Mouse (Mus musculus): ENCODE results near the gene Olfr1448. TPM values are rescaled to one million over a fixed set of nuclear protein-coding genes. Genes with fewer than 3 reads are reported as not detected.
"Not testable (repeated sequence)": the region's sequence is repeated elsewhere in the genome, so short reads cannot be mapped to it uniquely, and the experiment has no call there.

The Olfr1448 gene
- polyA plus RNA-seq (2014; fragmentation: Nextera tagmentation; extraction: Ambion mirVana) = not detected in 2 replicates

- no peaks in the 10 kb centered on the region; the same call in 1 of the 2 replicates for H3K9me3 ChIP-seq (ENCODE audit: control insufficient read depth, low read length)
- no peaks in the 10 kb centered on the region for H3K4me1 ChIP-seq (ENCODE audit: control insufficient read depth, insufficient read depth, low read length)
- ATAC-seq (ENCODE audit: low FRiP score) (no peak), DNase-seq (ENCODE audit: low spot score, missing footprints) (no peak)
- no peak within 1 kb of the TSS for H3K9ac ChIP-seq (ENCODE audit: low read length)
- no peak within 1 kb of the TSS for H3K4me2 ChIP-seq
- no peak within 1 kb of the TSS for H3K27ac ChIP-seq (ENCODE audit: low read depth, low read length)
- WGBS = 71% methylated on average over 1 of the region's 1 CpGs
- no peaks in the 10 kb centered on the region for H3K36me3 ChIP-seq (ENCODE audit: control insufficient read depth, insufficient read depth, low read length)
- no peaks in the 10 kb centered on the region for H3K27me3 ChIP-seq (ENCODE audit: control insufficient read depth, insufficient read depth, low read length)
- H3K4me3 ChIP-seq (ENCODE audit: low read depth, low read length) = no peak within 1 kb of the TSS
Measured at GRCm38 (mm10) chr19:12924319-12924718, at the start of gene Olfr1448. TSS of gene Olfr1448 (minus strand) at chr19:12924419.

- ATAC-seq (ENCODE audit: low FRiP score); H3K27ac ChIP-seq (ENCODE audit: low read depth, low read length); H3K4me1 ChIP-seq (ENCODE audit: control insufficient read depth, insufficient read depth, low read length); DNase-seq (ENCODE audit: low spot score, missing footprints); H3K36me3 ChIP-seq (ENCODE audit: control insufficient read depth, insufficient read depth, low read length); H3K4me2 ChIP-seq; H3K27me3 ChIP-seq (ENCODE audit: control insufficient read depth, insufficient read depth, low read length); H3K4me3 ChIP-seq (ENCODE audit: low read depth, low read length); H3K9me3 ChIP-seq (ENCODE audit: control insufficient read depth, low read length); H3K9ac ChIP-seq (ENCODE audit: low read length): not testable (repeated sequence)
- 82% methylated on average over 5 of the region's 5 CpGs for WGBS
Measured at GRCm38 (mm10) chr19:12970082-12970481, 45.9 kb upstream of the Olfr1448 start.

- ATAC-seq (ENCODE audit: low FRiP score) (no peak), DNase-seq (ENCODE audit: low spot score, missing footprints) (no peak)
- Histone ChIP-seq H3K4me3 (ENCODE audit: low read depth, low read length) (no peak within 1 kb of the TSS), H3K4me1 (ENCODE audit: control insufficient read depth, insufficient read depth, low read length) (no peaks in the 10 kb centered on the region), H3K4me2 (no peak within 1 kb of the TSS), H3K9me3 (ENCODE audit: control insufficient read depth, low read length) (no peaks in the 10 kb centered on the region), H3K36me3 (ENCODE audit: control insufficient read depth, insufficient read depth, low read length) (no peaks in the 10 kb centered on the region), H3K27me3 (ENCODE audit: control insufficient read depth, insufficient read depth, low read length) (no peaks in the 10 kb centered on the region), H3K27ac (ENCODE audit: low read depth, low read length) (no peak within 1 kb of the TSS), H3K9ac (ENCODE audit: low read length) (no peak within 1 kb of the TSS)
- WGBS = 90% methylated on average over 1 of the region's 1 CpGs
Measured at GRCm38 (mm10) chr19:12949958-12950357, 25.7 kb upstream of the Olfr1448 start, which contains the start of gene Olfr1450. TSS of gene Olfr1450 (plus strand) at chr19:12950258.

GRCm38 (mm10) chr19:12930540-12930939 is 6.3 kb upstream of the Olfr1448 start, which contains the start of gene Olfr1449:
TSS of gene Olfr1449 (plus strand) at chr19:12930840.
- Histone ChIP-seq H3K36me3 (ENCODE audit: control insufficient read depth, insufficient read depth, low read length) (no peaks in the 10 kb centered on the region), H3K4me1 (ENCODE audit: control insufficient read depth, insufficient read depth, low read length) (no peaks in the 10 kb centered on the region), H3K4me2 (no peak within 1 kb of the TSS), H3K4me3 (ENCODE audit: low read depth, low read length) (no peak within 1 kb of the TSS), H3K9me3 (ENCODE audit: control insufficient read depth, low read length) (no peaks in the 10 kb centered on the region), H3K9ac (ENCODE audit: low read length) (no peak within 1 kb of the TSS), H3K27ac (ENCODE audit: low read depth, low read length) (no peak within 1 kb of the TSS), H3K27me3 (ENCODE audit: control insufficient read depth, insufficient read depth, low read length) (no peaks in the 10 kb centered on the region)
- DNase-seq (ENCODE audit: low spot score, missing footprints) (no peak), ATAC-seq (ENCODE audit: low FRiP score) (no peak)

GRCm38 (mm10) chr19:12903643-12904042 is 20.6 kb downstream of the Olfr1448 start, which contains the start of gene Olfr1447:
TSS of gene Olfr1447 (minus strand) at chr19:12903743.
- H3K27ac ChIP-seq (ENCODE audit: low read depth, low read length) = no peak within 1 kb of the TSS
- DNase-seq (ENCODE audit: low spot score, missing footprints) (no peak), ATAC-seq (ENCODE audit: low FRiP score) (no peak)
- H3K36me3 ChIP-seq (ENCODE audit: control insufficient read depth, insufficient read depth, low read length) = no peaks in the 10 kb centered on the region
- no peaks in the 10 kb centered on the region for H3K9me3 ChIP-seq (ENCODE audit: control insufficient read depth, low read length)
- H3K4me2 ChIP-seq = no peak within 1 kb of the TSS
- 89% methylated on average over 1 of the region's 1 CpGs for WGBS
- H3K27me3 ChIP-seq (ENCODE audit: control insufficient read depth, insufficient read depth, low read length) = no peaks in the 10 kb centered on the region
- no peak within 1 kb of the TSS for H3K9ac ChIP-seq (ENCODE audit: low read length)
- H3K4me1 ChIP-seq (ENCODE audit: control insufficient read depth, insufficient read depth, low read length) = no peaks in the 10 kb centered on the region
- H3K4me3 ChIP-seq (ENCODE audit: low read depth, low read length) = no peak within 1 kb of the TSS

GRCm38 (mm10) chr19:12893424-12893823 is 30.8 kb downstream of the Olfr1448 start, which contains the start of gene Olfr1446:
TSS of gene Olfr1446 (minus strand) at chr19:12893524.
- Histone ChIP-seq H3K9me3 (ENCODE audit: control insufficient read depth, low read length) (no peaks in the 10 kb centered on the region), H3K9ac (ENCODE audit: low read length) (no peak within 1 kb of the TSS), H3K36me3 (ENCODE audit: control insufficient read depth, insufficient read depth, low read length) (no peaks in the 10 kb centered on the region), H3K4me1 (ENCODE audit: control insufficient read depth, insufficient read depth, low read length) (no peaks in the 10 kb centered on the region), H3K4me3 (ENCODE audit: low read depth, low read length) (no peak within 1 kb of the TSS), H3K4me2 (no peak within 1 kb of the TSS), H3K27me3 (ENCODE audit: control insufficient read depth, insufficient read depth, low read length) (no peaks in the 10 kb centered on the region), H3K27ac (ENCODE audit: low read depth, low read length) (no peak within 1 kb of the TSS)
- WGBS = 78% methylated on average over 1 of the region's 1 CpGs
- DNase-seq (ENCODE audit: low spot score, missing footprints) = no peak
- ATAC-seq (ENCODE audit: low FRiP score) = no peak

- WGBS = 86% methylated on average over 2 of the region's 2 CpGs
- H3K9me3 ChIP-seq (ENCODE audit: control insufficient read depth, low read length) = no peaks in the 10 kb centered on the region
- no peaks in the 10 kb centered on the region for H3K4me1 ChIP-seq (ENCODE audit: control insufficient read depth, insufficient read depth, low read length)
- no peak within 1 kb of the TSS for H3K27ac ChIP-seq (ENCODE audit: low read depth, low read length)
- H3K4me2 ChIP-seq = no peak within 1 kb of the TSS
- DNase-seq (ENCODE audit: low spot score, missing footprints) (no peak), ATAC-seq (ENCODE audit: low FRiP score) (no peak)
- H3K9ac ChIP-seq (ENCODE audit: low read length) = no peak within 1 kb of the TSS
- H3K4me3 ChIP-seq (ENCODE audit: low read depth, low read length) = no peak within 1 kb of the TSS
- H3K36me3 ChIP-seq (ENCODE audit: control insufficient read depth, insufficient read depth, low read length) = no peaks in the 10 kb centered on the region
- H3K27me3 ChIP-seq (ENCODE audit: control insufficient read depth, insufficient read depth, low read length) = no peaks in the 10 kb centered on the region
Measured at GRCm38 (mm10) chr19:12883555-12883954, 40.7 kb downstream of the Olfr1448 start, which contains the start of gene Olfr1445. TSS of gene Olfr1445 (plus strand) at chr19:12883855.

Other genes starting within 250 kb of the Olfr1448 start
- gene Olfr1443, start 246.3 kb downstream of the Olfr1448 start, polyA plus RNA-seq (2014; fragmentation: Nextera tagmentation; extraction: Ambion mirVana) = not detected in 2 replicates
- not detected in 2 replicates for gene Keg1, start 228.6 kb downstream of the Olfr1448 start, polyA plus RNA-seq (2014; fragmentation: Nextera tagmentation; extraction: Ambion mirVana)
- gene Cntf, start 158.8 kb downstream of the Olfr1448 start, polyA plus RNA-seq (2014; fragmentation: Nextera tagmentation; extraction: Ambion mirVana) = 0.36 and 0.91 TPM in 2 replicates
- gene Zfp91, start 128.3 kb downstream of the Olfr1448 start, polyA plus RNA-seq (2014; fragmentation: Nextera tagmentation; extraction: Ambion mirVana) = 13.1 and 13.2 TPM in 2 replicates
- 0.92 and 1.2 TPM in 2 replicates for gene Lpxn, start 128.2 kb downstream of the Olfr1448 start, polyA plus RNA-seq (2014; fragmentation: Nextera tagmentation; extraction: Ambion mirVana)
- not detected in 2 replicates for gene Gm5244, start 77.7 kb downstream of the Olfr1448 start, polyA plus RNA-seq (2014; fragmentation: Nextera tagmentation; extraction: Ambion mirVana)
- gene Olfr1444, start 67.1 kb downstream of the Olfr1448 start, polyA plus RNA-seq (2014; fragmentation: Nextera tagmentation; extraction: Ambion mirVana) = not detected in 2 replicates
- not detected in 2 replicates for gene Olfr1445, start 40.6 kb downstream of the Olfr1448 start, polyA plus RNA-seq (2014; fragmentation: Nextera tagmentation; extraction: Ambion mirVana)
- not detected in 2 replicates for gene Olfr1446, start 30.9 kb downstream of the Olfr1448 start, polyA plus RNA-seq (2014; fragmentation: Nextera tagmentation; extraction: Ambion mirVana)
- gene Olfr1447, start 20.7 kb downstream of the Olfr1448 start, polyA plus RNA-seq (2014; fragmentation: Nextera tagmentation; extraction: Ambion mirVana) = not detected in 2 replicates
- not detected in 2 replicates for gene Olfr1449, start 6.4 kb upstream of the Olfr1448 start, polyA plus RNA-seq (2014; fragmentation: Nextera tagmentation; extraction: Ambion mirVana)
- gene Olfr1450, start 25.8 kb upstream of the Olfr1448 start, polyA plus RNA-seq (2014; fragmentation: Nextera tagmentation; extraction: Ambion mirVana) = not detected in 2 replicates
- not detected in 2 replicates for gene Olfr1451, start 70.6 kb upstream of the Olfr1448 start, polyA plus RNA-seq (2014; fragmentation: Nextera tagmentation; extraction: Ambion mirVana)
- not detected in 2 replicates for gene Olfr1453, start 103.9 kb upstream of the Olfr1448 start, polyA plus RNA-seq (2014; fragmentation: Nextera tagmentation; extraction: Ambion mirVana)
- gene Olfr1454, start 136.2 kb upstream of the Olfr1448 start, polyA plus RNA-seq (2014; fragmentation: Nextera tagmentation; extraction: Ambion mirVana) = not detected in 2 replicates
- not detected in 2 replicates for gene Olfr1457, start 173.5 kb upstream of the Olfr1448 start, polyA plus RNA-seq (2014; fragmentation: Nextera tagmentation; extraction: Ambion mirVana)
- not detected in 2 replicates for gene Olfr1458, start 182.4 kb upstream of the Olfr1448 start, polyA plus RNA-seq (2014; fragmentation: Nextera tagmentation; extraction: Ambion mirVana)
- gene Olfr1459, start 225.1 kb upstream of the Olfr1448 start, polyA plus RNA-seq (2014; fragmentation: Nextera tagmentation; extraction: Ambion mirVana) = not detected in 2 replicates
- gene Olfr1461, start 238.6 kb upstream of the Olfr1448 start, polyA plus RNA-seq (2014; fragmentation: Nextera tagmentation; extraction: Ambion mirVana) = not detected in 2 replicates